Mouse (Mus musculus) E14TG2a.4 (cell line): ENCODE measurements around the gene Uts2b.

ENCODE experiments used
- CTCF ChIP-seq: conservative IDR thresholded peaks from 2 replicates; pipeline ENCODE4 v1.5.1; 2014; ENCODE audit warnings: low read length
- POU5F1 ChIP-seq: IDR thresholded peaks from 2 replicates; pipeline ENCODE4 v1.6.1; 2014; ENCODE audit warnings: low read length, borderline replicate concordance

DNA sequence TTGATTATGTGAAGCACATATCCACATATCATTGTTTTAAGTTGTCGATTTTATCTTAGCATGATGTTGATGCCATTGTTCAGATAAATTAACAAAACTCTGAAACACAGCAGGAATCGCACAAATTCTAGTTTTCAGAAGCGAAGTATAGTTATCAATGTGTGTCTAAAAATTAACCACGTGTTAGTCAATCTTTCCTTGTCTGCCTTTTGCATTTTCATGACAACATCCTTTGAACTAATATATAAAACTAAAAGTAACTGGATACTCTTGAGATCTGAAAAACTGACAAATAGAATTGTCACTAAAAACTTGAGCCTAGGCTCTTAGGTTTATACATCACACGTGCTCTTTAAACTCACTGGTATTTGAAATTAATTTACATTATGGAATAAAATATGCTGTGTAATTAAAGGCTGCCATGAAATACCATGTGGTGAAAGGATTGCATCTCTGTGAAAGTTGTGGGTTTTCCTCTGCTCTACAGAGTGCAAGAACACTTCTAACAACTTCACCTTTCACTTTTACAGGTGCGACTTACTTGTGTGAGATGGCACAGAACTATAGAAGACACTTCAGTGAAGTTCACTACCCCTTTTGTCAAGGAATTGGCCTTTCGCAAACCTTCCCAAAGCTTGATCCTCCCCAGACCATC lies 20.0 kb downstream of the Uts2b start:
- no peak for TF ChIP-seq CTCF
- TF ChIP-seq POU5F1: no peak
